Mouse (Mus musculus) urinary bladder, adult 18-20 months (tissue): ENCODE data around the gene Lix1.
"Not testable (repeated sequence)": the region's sequence is repeated elsewhere in the genome, so short reads cannot be mapped to it uniquely, and the experiment has no call there.

Experiments
- DNase-seq, 2 experiments: peaks; one replicate each; pipeline ENCODE4 v3.0.0; 2022; ENCODE audit warnings: low spot score in 2 of 2, mixed read lengths in 2 of 2

Gene Lix1

GRCm38 (mm10) chr17:17496234-17496633 is 93.8 kb downstream of the Lix1 start:
- DNase-seq: not testable (repeated sequence)

- no peak for DNase-seq
Observed at GRCm38 (mm10) chr17:17496730-17497129, 94.3 kb downstream of the Lix1 start.

GRCm38 (mm10) chr17:17498848-17499247 is 96.4 kb downstream of the Lix1 start:
- DNase-seq: no peak

GRCm38 (mm10) chr17:17499278-17499677 is 96.8 kb downstream of the Lix1 start:
- no peak for DNase-seq

GRCm38 (mm10) chr17:17506677-17507076 is 104.2 kb downstream of the Lix1 start:
- DNase-seq: no peak
